Mouse (Mus musculus) testis, adult 2 months (tissue): ENCODE data around the gene Col25a1.

Experiments used
- CTCF ChIP-seq: fragments of 200-500 bp; IDR thresholded peaks from 2 replicates; pipeline ENCODE4 v1.5.1; 2012; ENCODE audit warnings: low read depth, mild to moderate bottlenecking, inconsistent platforms, low read length, moderate library complexity; ENCODE audit not compliant: control insufficient read depth, insufficient read depth, insufficient replicate concordance
- POLR2A ChIP-seq: fragments of 200-500 bp; IDR thresholded peaks from 2 replicates; pipeline ENCODE4 v1.6.1; 2012; ENCODE audit warnings: low read depth, mild to moderate bottlenecking, inconsistent platforms, low read length, moderate library complexity; ENCODE audit not compliant: control insufficient read depth

DNA sequence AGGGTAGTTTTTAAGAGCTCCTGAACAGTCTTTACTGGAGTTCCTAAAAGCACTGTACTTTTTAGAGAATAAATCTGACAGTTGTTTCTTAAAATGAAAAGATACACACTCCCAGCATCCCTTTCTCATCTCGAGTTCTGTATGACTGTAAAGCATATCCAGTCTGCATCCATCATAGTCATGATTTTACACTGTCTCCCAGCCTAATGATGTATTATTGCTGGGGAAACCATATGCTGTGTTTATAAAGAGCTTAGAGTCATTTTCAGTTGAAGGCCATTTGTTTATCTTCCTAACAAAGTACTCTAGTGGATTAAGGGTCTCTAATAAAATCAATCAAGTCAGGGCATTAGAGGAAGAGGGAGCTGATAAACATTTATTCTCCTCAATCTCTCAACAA lies 425.0 kb downstream of the Col25a1 start:
- TF ChIP-seq CTCF (no peak), POLR2A (no peak)
